Mouse (Mus musculus) hematopoietic stem cell, adult 5-6 weeks (primary cell): ENCODE measurements at regions not wholly inside any gene's neighbourhood (a gene's known extent, or its start where the extent isn't known, plus 50 kb on each side); places are given as distances from the start of the nearest gene placed in this dataset.

ENCODE experiments used
- ATAC-seq, 2 experiments: fragments of 125-278 bp in 1 of 2; replicated peaks in 1 of 2; 2 replicates each; pipeline ENCODE4 v1.8.0; 2016 to 2017; ENCODE audit warnings: inconsistent platforms in 2 of 2, mild to moderate bottlenecking in 2 of 2, moderate number of reproducible peaks in 2 of 2, low read depth in 1 of 2, moderate TSS enrichment in 1 of 2; ENCODE audit not compliant: low FRiP score in 2 of 2, poor library complexity in 2 of 2, severe bottlenecking in 2 of 2, insufficient read depth in 1 of 2, low TSS enrichment in 1 of 2

GRCm38 (mm10) chr8:127780596-127780995 lies 577.8 kb upstream of the Nrp1 start:
- no peak; a peak in 1 of 4 replicates for ATAC-seq

DNA sequence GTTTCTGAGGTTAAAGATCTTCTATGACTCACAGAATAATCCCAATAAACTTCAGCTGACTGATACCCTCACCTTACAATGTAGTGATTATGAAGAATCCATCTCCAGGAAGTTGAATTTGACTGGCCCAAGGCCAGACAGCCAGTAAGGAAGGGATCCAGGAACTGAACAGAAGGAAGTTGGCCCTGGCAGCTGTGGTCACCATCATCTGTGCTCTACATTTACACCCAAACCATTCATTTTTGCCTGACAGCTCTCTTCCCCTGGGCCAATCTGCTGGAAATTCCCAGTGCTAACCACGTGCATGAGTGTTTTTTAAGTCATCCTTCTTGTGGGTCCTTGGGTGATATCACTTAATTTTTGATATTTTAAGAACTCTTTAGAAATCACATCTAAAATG lies 577.4 kb upstream of the Nrp1 start:
- ATAC-seq, result no peak

GRCm38 (mm10) chr8:127792611-127793010 lies 565.8 kb upstream of the Nrp1 start:
- no peak for ATAC-seq

DNA sequence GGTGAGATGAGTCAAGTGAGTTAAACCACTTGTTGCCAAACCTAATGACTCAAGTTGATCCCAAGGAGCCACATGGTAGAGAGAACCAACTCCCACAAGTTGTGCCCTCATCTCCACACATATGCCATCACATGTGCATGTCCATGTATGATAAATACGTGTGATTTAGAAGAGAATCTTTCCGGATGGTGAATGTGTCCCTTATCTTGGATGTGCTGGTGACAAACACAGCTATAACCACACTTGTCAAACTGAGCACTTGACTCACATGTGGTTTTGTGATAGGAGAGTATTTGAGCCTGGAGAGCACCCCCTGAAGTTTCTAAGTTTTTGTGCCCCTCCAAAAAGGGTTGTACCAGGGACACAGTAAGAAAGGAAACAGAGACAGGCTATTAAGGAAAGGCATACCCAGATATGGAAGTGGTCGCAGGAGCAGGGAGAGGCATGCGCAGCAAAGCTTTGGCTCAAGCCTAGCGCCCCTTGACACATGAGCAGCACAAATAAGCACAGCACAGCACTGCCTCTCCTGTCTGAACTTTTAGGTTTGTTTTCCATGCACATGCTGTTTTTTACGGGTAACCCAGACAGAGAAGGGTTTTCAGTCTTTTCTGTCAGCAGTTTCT lies 558.4 kb upstream of the Nrp1 start:
- 0 out of 4 replicates have a peak, but pooled peaks of 1 of the 2 experiments have one; percentile 22 for ATAC-seq

- ATAC-seq, result no peak
Measured at GRCm38 (mm10) chr8:127802136-127802535, 556.3 kb upstream of the Nrp1 start.

DNA sequence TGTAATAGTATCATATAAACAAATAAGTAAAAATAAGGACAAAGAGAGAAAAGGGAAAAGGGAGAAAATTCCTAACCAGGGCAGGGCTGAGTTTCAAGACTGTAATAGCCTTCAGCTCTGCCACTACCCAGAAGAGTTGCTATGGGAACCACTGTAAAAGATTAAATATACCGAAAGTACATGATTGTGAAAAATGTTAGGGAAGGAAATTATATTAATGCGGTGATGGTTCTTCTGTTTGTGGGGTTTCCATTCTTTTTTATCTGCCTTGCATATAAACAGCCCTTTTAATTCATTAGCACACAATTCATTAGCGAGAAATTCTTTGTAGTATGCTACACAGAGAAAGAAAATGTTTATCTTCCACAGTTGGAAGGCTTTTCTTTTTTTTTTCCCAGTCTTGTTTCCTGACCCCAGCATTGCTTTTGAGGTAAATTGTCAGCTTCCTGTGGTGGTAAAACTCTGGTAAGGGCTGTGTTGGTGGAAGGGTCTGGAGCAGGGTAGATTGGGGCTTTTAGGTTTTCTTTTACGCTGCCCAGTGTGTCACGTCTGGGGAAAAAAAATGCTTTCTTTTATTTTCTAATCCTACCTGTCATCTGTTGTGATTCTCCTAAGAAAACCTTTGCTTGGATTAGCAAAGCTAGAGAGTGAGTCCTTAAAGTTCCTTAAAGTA lies 555.6 kb upstream of the Nrp1 start:
- ATAC-seq, result peak; percentile 63 to 86

DNA sequence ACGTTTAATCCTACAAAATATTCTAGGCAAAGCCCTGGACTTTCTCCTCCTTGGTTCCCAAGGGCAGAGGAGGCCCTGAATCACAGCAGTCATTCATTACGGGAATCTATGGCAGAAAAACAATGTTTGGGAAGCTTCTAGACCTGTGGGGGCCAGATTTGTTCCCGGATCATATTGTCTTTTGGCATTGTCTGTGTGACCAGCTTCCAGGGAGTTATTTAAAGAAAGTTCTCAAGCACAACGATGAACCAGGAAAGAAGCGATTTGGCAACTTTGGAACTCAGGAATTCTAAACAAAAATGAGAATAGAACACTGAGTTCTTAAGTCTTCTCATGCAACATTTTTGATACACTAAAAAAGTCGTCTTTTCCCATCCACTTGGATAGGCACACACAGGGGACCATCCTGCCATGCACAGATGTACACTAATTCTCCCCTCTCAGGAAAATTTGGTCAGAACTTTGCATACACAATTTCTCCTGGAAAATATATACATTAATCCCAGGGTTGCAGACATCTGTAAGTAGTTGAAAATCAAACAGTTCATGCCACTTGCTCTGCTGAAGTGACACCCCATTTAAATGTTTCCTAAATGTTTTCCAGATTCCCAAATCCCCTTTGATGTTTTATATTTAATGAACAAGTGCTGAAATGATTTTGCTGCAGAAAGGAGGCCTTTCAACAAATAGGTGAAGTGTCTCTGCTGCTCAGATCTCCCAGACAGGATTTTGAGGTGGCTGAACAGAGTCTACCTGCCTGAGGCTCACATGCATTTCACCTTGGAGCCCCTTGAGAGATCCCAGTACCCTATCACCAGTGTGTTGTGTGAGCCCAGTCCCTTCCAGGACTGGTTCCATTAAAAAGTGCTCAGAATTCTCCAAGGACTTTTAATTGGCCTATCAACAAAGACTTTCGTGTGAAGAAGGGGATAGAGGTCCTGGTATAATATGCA lies 548.9 kb upstream of the Nrp1 start:
- ATAC-seq, result no peak

DNA sequence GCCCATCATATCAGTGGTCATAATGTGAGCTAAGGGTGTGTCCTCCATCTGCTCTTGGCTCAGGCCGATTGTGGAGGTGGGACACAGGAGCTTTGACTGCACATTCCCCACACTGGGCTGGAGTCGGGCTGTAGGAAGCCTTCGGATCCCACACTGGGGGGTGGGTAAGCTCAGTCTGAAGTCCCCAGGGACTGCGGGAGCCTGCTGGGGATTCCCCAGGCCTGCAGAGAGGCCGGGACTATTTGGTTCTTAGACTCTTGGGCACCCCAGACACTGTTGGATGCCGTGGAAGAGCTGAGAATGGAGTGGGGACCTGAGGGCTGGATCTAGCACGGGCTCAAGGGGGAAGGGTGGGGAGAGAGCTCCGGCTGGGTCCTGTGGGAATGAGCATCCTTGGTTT lies 547.1 kb upstream of the Nrp1 start:
- ATAC-seq, result no peak

GRCm38 (mm10) chr8:127814785-127815523 lies 543.5 kb upstream of the Nrp1 start:
- peak; percentile 84 to 93 for ATAC-seq

DNA sequence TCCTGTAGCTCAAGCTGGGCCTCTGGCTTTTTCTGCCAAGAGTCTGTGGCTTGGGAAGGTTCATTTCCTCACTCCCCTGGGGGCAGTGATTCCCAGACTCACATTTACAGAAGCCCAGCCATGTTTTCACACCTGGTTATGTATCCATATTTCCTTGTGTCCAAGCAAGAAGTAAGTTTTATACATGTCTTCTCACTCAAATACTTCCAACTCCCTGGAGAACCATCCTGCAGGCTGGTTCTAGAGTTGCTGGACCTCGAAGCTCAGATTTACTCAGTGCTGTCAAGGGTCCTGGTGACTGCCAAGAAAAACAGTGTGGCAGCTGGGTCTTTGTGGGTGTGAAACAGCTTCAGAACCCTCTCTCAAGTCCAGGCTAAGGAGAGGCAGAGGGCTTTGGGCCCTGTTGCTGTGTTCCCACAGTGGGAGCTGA lies 537.6 kb upstream of the Nrp1 start:
- ATAC-seq, result no peak

GRCm38 (mm10) chr8:127821646-127822045 lies 536.8 kb upstream of the Nrp1 start:
- no peak for ATAC-seq

GRCm38 (mm10) chr8:127825041-127825440 lies 533.4 kb upstream of the Nrp1 start:
- ATAC-seq, result no peak

DNA sequence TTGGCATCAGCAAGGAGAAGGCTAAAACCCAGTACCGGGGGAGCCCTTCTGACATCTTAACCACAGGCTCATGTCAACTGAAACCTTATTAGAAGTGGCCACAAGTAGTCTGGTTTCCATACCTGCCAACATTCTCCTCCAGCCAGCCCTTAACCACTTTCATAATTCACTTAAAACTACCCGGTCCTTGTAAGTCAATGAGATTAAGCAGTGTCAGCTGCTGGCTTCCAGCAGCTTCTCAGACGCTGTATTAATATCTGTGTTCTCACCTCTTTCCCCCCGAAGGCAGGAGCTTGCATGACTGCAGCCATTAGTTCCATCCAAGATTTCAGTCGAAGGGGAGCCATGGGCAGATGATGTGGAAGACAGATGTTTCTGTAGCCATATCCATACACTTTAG lies 530.6 kb upstream of the Nrp1 start:
- no peak for ATAC-seq

GRCm38 (mm10) chr8:127829659-127830058 lies 528.7 kb upstream of the Nrp1 start:
- no peak for ATAC-seq

- no peak for ATAC-seq
Measured at GRCm38 (mm10) chr8:127834006-127834405, 524.4 kb upstream of the Nrp1 start.

GRCm38 (mm10) chr8:127836410-127837206 lies 521.8 kb upstream of the Nrp1 start:
- ATAC-seq, result no peak

- ATAC-seq, result no peak
Measured at GRCm38 (mm10) chr8:127838311-127838710, 520.1 kb upstream of the Nrp1 start.
